Mouse (Mus musculus) common myeloid progenitor, adult 5-6 weeks (primary cell): ENCODE measurements around the gene Pitpnb. TPM values are rescaled to one million over a fixed set of nuclear protein-coding genes. Genes with fewer than 3 reads are reported as not detected.

Source experiments
- ATAC-seq: replicated peaks from 2 replicates; pipeline ENCODE4 v1.8.0; 2016; ENCODE audit warnings: low read depth, mild to moderate bottlenecking, moderate TSS enrichment, inconsistent platforms; ENCODE audit not compliant: poor library complexity, severe bottlenecking
- total RNA-seq: library from RNA; stranded (forward); fragments of 200-1000, 187-1606 nt; gene quantifications from 2 replicates; pipeline ENCODE4 v1.2.3, GENCODE M21; 2017

Pitpnb gene
- total RNA-seq, 1 experiment from 2014 or later = 37.8 TPM

- 0 out of 2 replicates have a peak, but pooled peaks have one; percentile 13 for ATAC-seq
Observed at GRCm38 (mm10) chr5:111393346-111394197, 63.0 kb downstream of the Pitpnb start.

- no peak for ATAC-seq
Observed at GRCm38 (mm10) chr5:111394198-111395053, 63.9 kb downstream of the Pitpnb start.

- ATAC-seq = no peak
Observed at GRCm38 (mm10) chr5:111395771-111396170, 65.2 kb downstream of the Pitpnb start.

GRCm38 (mm10) chr5:111396199-111396598, 65.6 kb downstream of the Pitpnb start:
- ATAC-seq = no peak

GRCm38 (mm10) chr5:111398471-111398870, 67.9 kb downstream of the Pitpnb start:
- no peak for ATAC-seq

DNA sequence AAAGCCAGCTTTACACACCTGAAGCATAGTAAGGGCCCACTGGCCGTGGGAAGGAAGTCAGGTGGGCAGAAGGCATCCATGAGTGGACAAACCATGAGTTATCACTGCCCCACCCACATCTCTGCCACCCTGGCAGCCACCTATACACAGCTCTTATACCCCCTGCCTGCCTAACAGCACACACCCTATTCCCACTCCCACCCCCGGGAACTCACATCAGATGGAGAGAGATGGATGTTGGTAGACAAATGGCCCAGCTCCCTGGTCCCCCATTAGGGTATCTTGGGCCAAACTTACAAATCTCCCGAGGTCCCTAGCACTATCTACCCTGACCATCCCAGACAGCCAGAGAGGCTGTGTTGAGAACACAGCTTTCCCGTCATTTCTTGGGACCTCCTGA, 68.7 kb downstream of the Pitpnb start:
- ATAC-seq = no peak

GRCm38 (mm10) chr5:111401879-111402650, 71.5 kb downstream of the Pitpnb start:
- no peak for ATAC-seq

DNA sequence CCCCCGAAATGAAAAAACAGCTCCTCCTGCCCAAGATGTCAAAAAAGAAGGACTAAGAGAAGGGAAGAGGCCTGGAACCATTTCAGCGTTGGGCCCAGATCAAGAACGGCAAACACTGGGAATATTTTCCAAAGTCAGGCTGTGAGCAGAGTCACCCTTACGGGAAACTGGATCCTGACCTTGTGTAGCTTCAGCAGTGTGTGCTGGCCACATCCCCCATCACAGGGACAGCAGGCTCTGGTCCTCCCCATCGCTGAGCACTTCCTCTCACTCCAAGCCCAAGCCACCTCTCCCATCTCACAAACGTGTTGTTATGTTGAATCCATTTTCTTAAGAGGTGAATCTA, 72.1 kb downstream of the Pitpnb start:
- ATAC-seq = no peak

- no peak for ATAC-seq
Observed at GRCm38 (mm10) chr5:111404721-111405120, 74.2 kb downstream of the Pitpnb start.

GRCm38 (mm10) chr5:111408470-111409105, 78.0 kb downstream of the Pitpnb start:
- ATAC-seq = no peak

DNA sequence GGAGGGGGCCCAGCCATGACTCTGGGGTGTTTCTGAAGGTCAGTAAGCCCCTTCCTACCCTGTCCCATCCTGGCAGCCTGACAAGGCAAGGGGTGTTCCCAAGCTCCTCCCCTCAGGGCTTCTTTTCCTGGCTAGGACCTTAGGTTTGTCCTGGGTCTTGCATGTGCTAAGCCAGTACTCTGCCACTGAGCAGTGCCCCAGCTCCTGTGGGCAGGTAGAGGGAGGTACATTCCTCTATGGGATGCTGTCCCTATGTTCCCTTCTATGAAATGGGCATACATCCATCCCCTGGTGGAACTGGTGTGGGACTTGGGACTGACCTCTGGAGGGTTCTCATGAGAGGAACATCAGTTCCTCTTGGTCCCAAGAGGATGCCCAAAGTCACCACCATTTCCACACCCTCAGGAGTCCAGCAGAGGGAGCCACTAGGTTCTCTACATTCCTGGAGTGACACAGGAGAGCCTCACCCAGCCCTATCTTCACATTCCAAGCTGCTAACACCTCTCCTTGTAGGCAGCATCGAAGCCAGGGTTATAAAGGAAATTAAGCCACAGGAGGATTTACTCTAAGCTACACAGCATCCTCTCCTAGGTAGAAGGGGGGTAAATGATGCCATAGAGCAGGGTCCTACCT, 79.0 kb downstream of the Pitpnb start:
- 0 out of 2 replicates have a peak, but pooled peaks have one; percentile 53 for ATAC-seq

GRCm38 (mm10) chr5:111410665-111411064, 80.1 kb downstream of the Pitpnb start:
- ATAC-seq = no peak

DNA sequence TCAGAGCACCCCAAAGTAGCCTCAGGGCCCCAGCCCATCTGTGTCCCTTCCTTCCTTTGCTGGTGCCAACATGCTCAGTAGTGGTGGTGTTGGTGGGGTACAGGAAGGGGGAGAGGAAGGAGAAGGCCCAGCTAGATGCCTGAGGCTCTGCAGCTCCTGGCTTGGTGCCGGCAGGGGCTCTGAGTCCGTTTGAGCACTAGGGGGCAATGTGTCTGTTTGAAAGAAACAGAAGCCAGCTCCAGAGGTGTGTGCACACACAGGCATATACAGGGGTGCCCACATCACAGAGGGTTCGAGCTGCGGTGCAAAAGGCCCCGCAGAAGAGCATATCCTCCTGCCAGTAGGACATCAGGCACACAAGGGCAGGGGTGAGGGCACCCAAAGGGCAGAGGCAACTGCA, 83.6 kb downstream of the Pitpnb start:
- peak; percentile 78 for ATAC-seq

- no peak for ATAC-seq
Observed at GRCm38 (mm10) chr5:111414770-111415249, 84.2 kb downstream of the Pitpnb start.

DNA sequence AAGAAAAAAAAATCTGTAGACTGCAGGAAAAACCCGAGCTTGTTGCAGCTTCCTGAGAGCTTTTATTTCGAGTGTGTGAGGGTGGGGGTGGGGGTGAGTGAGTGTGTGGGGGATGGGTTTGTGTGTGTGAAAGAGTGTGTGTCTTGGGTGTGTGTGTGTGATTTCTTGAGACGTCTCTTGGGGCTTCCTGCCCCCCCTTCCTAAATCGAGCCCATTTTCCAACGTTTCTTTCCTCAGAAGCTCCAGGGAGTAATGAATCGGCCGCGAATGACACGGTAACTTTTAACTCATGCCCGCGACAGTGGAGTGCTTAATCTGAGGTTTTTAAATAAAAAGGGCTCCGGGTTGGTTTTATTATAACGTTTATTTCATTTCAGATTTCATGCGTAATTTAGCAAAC, 85.0 kb downstream of the Pitpnb start:
- ATAC-seq = no peak

- ATAC-seq = no peak
Observed at GRCm38 (mm10) chr5:111416048-111416447, 85.5 kb downstream of the Pitpnb start.

DNA sequence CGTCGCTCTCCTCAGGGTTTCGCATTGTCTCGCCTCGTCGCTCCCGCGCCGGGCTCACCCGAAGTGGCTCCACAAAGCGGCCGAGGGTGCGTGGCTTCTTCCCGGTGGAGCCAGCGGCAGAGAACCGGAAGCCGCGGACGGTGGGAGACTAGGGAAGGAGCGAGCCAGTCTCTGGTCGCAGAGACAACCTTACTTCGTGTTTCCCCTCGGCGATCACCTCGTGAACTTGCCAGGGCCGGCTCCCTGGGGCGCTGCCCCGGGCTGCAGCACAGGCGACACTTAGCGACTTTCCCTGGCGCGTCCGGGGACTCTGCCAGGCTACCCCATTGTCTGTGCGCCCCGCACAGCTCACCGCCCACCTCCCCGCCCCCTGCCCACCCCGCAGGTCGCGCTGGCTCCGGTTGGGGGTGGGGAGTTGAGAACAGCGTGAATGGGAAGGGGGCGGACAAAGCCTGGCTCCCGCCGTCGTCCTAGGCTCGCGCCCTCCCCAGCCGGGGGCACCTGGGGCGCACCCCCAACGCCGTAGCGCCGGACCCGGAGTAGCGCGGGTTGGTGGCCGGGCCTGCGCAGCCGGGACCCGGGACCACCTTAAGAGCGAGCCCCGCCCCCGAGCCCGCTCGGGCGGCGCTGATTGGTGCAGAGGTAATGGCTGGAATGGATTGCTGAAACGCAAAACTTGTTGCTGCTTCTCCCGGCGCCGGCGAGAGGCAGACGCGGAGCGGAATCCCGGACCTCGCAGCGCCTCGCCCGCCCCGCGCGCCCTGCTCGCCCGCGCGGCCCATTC, 86.2 kb downstream of the Pitpnb start, which contains the start of gene Mn1:
Gene Mn1, plus strand, starts transcription at position 772 of the 784 bp plus-strand sequence.
- ATAC-seq = peak; percentile 46

DNA sequence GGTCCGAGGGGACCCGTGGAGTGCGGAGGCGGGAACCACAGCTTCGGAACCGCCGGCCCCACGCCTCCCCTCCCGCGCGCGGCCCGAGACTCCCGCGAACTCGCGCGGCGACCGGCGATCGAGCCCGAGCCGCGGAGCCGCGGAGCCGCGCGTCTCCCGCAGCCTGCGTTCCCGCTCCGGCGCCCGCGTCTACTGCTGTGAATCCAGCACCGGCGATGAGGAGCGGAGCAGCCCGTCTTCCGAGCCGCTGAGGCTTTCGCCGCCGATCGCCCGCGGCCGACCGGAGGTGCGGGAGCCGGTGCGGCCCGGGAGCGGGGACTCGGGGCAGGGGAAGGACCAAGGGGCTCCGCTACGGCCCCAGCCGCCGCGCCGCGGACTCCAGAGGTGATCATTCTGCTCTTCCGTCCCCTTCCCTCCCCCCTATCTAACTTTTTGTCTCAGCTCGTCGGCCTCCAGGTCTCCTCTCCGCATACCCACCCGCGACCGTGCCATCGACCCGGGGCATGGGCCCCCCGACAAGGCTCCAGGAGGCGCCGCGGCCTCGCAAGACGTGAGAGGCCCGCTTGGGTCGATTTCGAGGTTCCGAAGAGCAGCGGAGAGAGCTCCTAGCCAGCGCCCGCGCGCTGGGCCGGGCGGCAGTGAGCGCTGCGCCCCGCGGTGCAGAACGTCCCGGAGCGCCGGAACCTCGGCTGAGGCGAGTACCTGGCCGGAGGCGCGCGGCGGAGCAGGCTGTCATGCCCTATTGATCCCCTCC, 87.0 kb downstream of the Pitpnb start:
- ATAC-seq = no peak
